Mouse (Mus musculus): Measurements from ENCODE around the gene Tbx15.

Tbx15 gene

DNA sequence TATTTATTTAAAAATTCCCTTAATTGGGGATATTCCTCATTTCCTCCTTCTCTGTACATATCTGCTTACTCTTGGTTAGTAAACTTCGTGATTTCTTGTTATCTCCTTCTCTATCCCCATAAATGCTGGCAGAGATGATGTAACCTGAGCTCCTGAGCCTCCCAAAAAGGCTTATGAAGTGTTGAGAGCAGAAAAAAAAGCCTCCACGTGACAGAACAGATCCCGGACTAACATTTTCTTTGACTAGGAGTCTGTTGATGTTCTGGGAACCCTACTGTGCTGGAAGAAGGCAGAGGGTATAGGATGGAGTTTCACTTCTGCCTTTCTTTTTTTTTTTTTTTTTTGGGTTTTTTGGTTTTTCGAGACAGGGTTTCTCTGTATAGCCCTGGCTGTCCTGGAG, 146.9 kb downstream of the Tbx15 start:
- no peak for DNase-seq (ENCODE audit: low spot score in 2 of 2)

All from spleen, postnatal 36 days (tissue).